Mouse (Mus musculus) kidney, postnatal 0 days (tissue): Measurements from ENCODE around the gene Nrxn2. TPM values are rescaled to one million over a fixed set of nuclear protein-coding genes. Genes with fewer than 3 reads are reported as not detected.

Experiments
- ATAC-seq: fragments of 200-750 bp; cut with Nextera tagmentation; replicated peaks from 2 replicates; pipeline ENCODE4 v1.8.0; 2017; ENCODE audit warnings: low read depth, moderate number of reproducible peaks, moderate TSS enrichment, moderate library complexity; ENCODE audit not compliant: low FRiP score
- DNase-seq: peaks from one replicate; pipeline ENCODE4 v3.0.0-alpha.2; 2016; ENCODE audit warnings: low spot score
- H3K27ac ChIP-seq: fragments of 300-500 bp; sonication (generic); 2 replicates; pipeline ENCODE4 v1.5.1; 2014; ENCODE audit warnings: mild to moderate bottlenecking
- H3K27me3 ChIP-seq: fragments of 300-500 bp; sonication (generic); 2 replicates; pipeline ENCODE4 v1.6.1; 2014; ENCODE audit warnings: low read length, mixed read lengths; ENCODE audit not compliant: insufficient read depth
- H3K36me3 ChIP-seq: fragments of 300-500 bp; sonication (generic); 2 replicates; pipeline ENCODE4 v1.6.1; 2014; ENCODE audit warnings: low read length, mixed read lengths; ENCODE audit not compliant: insufficient read depth
- H3K4me1 ChIP-seq: fragments of 300-500 bp; sonication (generic); replicated peaks from 2 replicates; pipeline ENCODE4 v1.6.1; 2014; ENCODE audit warnings: antibody characterized with exemption, low read length, mixed read lengths; ENCODE audit not compliant: insufficient read depth
- H3K4me2 ChIP-seq: fragments of 300-500 bp; sonication (generic); 2 replicates; pipeline ENCODE4 v1.6.1; 2014; ENCODE audit warnings: mild to moderate bottlenecking, low read length, moderate library complexity, mixed read lengths
- H3K4me3 ChIP-seq: fragments of 300-500 bp; sonication (generic); replicated peaks from 2 replicates; pipeline ENCODE4 v1.5.1; 2014; ENCODE audit warnings: low read depth, low read length
- H3K9ac ChIP-seq: fragments of 300-500 bp; sonication (generic); 2 replicates; pipeline ENCODE4 v1.6.1; 2014; ENCODE audit warnings: low read depth, low read length
- H3K9me3 ChIP-seq: fragments of 300-500 bp; sonication (generic); replicated peaks from 2 replicates; pipeline ENCODE4 v1.6.1; 2016; ENCODE audit warnings: low read length, inconsistent platforms, mixed read lengths
- CTCF ChIP-seq: IDR thresholded peaks from 2 replicates; pipeline ENCODE4 v1.5.1; 2016; ENCODE audit warnings: antibody characterized with exemption, low read depth, mild to moderate bottlenecking, moderate library complexity
- WGBS: fragments of 180-500 bp; shearing (Covaris S2); extraction: QIAGEN DNeasy Blood & Tissue Kit; methylation state at CpG from one replicate; pipeline ENCODE4 v1.1.7; 2014; 5-methylcytosine and 5-hydroxymethylcytosine counted together
- polyA plus RNA-seq: library from polyadenylated mRNA; unstranded; fragments of >200 nt; fragmentation: Nextera tagmentation; extraction: Ambion mirVana; gene quantifications from 2 replicates; pipeline ENCODE4 v1.2.1, GENCODE M21; 2015

Nrxn2 gene
- polyA plus RNA-seq, 1 experiment from 2014 or later: 5.9 TPM

DNA sequence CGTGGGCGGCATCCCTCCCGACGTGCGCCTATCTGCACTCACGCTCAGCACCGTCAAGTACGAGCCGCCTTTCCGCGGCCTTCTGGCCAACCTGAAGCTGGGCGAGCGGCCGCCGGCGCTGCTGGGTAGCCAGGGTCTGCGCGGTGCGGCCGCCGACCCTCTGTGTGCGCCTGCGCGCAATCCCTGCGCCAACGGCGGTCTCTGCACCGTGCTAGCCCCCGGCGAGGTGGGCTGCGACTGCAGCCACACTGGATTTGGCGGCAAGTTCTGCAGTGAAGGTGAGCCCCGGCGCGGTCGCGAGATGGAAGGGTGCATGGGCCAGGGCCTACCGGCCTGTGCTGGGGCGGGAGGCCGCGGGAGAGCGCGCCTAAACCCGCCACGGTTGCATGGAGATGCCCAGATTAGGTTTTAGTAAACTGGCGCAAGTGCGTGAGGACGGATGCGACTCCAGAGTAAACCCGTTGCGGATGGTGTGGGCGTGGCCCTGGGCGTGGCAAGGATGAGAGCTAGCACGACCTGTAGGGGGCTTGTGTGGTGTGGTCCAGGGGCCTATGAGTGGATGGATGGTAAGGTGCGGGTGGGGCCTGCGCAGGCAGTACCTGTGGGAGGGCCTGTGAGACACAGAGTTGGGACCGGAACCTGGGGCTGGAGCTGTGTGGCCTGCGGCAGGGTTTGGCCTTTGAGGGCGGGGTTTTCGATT is 10.1 kb downstream of the Nrxn2 start:
- H3K27ac ChIP-seq: no peak overlapping the region
- DNase-seq: no peak
- H3K4me1 ChIP-seq: peaks cover 12% of the 10 kb centered on the region
- peak; percentile 58; the same call in 1 of the 2 replicates for ATAC-seq
- peak overlapping the region; percentile 44 for H3K4me2 ChIP-seq
- H3K36me3 ChIP-seq: no peaks in the 10 kb centered on the region
- TF ChIP-seq CTCF: peak; percentile 20; the same call in 1 of the 2 replicates
- peaks cover 46% of the 10 kb centered on the region for H3K27me3 ChIP-seq
- H3K9me3 ChIP-seq: no peaks in the 10 kb centered on the region
- under 1% methylated on average over 60 of the region's 60 CpGs for WGBS
- no peak overlapping the region for H3K9ac ChIP-seq
- peak overlapping the region; percentile 29 for H3K4me3 ChIP-seq

- no peak overlapping the region for H3K9ac ChIP-seq
- no peak overlapping the region for H3K4me2 ChIP-seq
- DNase-seq: no peak
- no peaks in the 10 kb centered on the region for H3K27me3 ChIP-seq
- no peak overlapping the region for H3K4me3 ChIP-seq
- no peak for ATAC-seq
- no peak overlapping the region for H3K27ac ChIP-seq
- H3K36me3 ChIP-seq: no peaks in the 10 kb centered on the region
- peaks cover 14% of the 10 kb centered on the region for H3K4me1 ChIP-seq
- no peaks in the 10 kb centered on the region for H3K9me3 ChIP-seq
- TF ChIP-seq CTCF: no peak
- WGBS: 75% methylated on average over 10 of the region's 10 CpGs
Measured at GRCm38 (mm10) chr19:6443016-6443415, 24.5 kb downstream of the Nrxn2 start.

DNA sequence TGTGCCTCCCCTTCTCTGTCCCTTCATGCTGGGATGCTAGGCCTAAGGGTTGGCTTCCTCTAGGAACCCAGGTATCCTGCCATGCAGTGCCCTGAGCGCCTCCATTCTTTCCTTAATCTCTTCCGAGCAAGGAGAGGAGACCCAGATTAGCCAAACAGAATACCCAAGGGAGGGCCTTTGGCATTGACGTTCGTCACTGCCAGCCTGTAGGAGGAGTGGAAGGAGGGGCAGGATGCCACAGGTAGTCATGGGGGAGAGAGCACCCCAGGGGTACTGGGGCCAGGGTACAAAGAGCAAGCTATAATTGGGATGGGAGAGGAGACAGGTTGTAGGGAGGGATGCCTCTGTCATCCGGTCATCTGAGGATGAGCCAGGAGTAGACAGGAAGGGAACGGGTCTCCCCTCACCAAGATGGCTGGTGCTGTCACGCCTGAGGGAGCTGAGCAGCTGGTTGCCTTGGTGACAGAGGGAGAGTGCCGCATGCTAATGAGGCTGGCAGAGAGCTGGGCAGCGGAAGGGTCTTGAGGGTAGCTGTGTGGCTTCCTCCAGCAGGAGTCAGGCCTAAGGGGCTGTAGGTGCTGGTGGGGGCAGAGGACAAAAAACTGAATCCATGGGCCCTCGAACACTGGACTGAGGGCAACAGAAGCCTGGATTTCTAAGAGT is 27.4 kb downstream of the Nrxn2 start:
- DNase-seq: peak; percentile 75
- peaks cover 14% of the 10 kb centered on the region for H3K4me1 ChIP-seq
- H3K36me3 ChIP-seq: no peaks in the 10 kb centered on the region
- ATAC-seq: peak; percentile 74
- no peak overlapping the region for H3K4me2 ChIP-seq
- H3K4me3 ChIP-seq: no peak overlapping the region
- TF ChIP-seq CTCF: no peak
- no peaks in the 10 kb centered on the region for H3K27me3 ChIP-seq
- 43% methylated on average over 10 of the region's 10 CpGs for WGBS
- no peaks in the 10 kb centered on the region for H3K9me3 ChIP-seq
- no peak overlapping the region for H3K27ac ChIP-seq
- no peak overlapping the region for H3K9ac ChIP-seq

GRCm38 (mm10) chr19:6446736-6447437 is 28.4 kb downstream of the Nrxn2 start:
- WGBS: 54% methylated on average over 7 of the region's 7 CpGs
- ATAC-seq (no peak), DNase-seq (peak; percentile 40)
- no peaks in the 10 kb centered on the region for H3K9me3 ChIP-seq
- H3K36me3 ChIP-seq: no peaks in the 10 kb centered on the region
- no peak overlapping the region for H3K9ac ChIP-seq
- no peak for TF ChIP-seq CTCF
- H3K27ac ChIP-seq: no peak overlapping the region
- H3K4me2 ChIP-seq: no peak overlapping the region
- H3K4me1 ChIP-seq: peaks cover 14% of the 10 kb centered on the region
- no peaks in the 10 kb centered on the region for H3K27me3 ChIP-seq
- no peak overlapping the region for H3K4me3 ChIP-seq

DNA sequence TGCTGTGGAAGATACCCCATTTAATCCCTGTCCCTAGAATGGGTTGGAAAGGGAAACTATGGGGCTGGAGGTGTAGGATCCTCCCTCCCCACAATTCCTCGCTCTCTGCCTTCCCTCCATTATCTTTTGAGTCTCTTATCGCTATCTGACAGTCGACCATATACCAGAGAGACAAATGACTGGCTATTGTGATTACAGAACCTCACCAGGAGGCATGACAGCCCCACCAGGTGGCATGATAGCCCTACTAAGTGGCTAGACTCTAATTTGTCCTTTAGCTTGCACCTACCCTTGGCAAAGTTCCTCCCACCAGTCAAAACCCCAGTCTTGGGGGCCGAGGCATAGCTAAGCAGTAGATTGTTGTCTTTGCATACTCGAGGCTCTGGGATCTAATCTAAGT is 30.2 kb downstream of the Nrxn2 start:
- Histone ChIP-seq H3K27me3 (no peaks in the 10 kb centered on the region), H3K4me3 (no peak overlapping the region), H3K27ac (no peak overlapping the region), H3K36me3 (no peaks in the 10 kb centered on the region), H3K9me3 (no peaks in the 10 kb centered on the region), H3K4me2 (0 out of 2 replicates have a peak overlapping the region, but pooled peaks have one; percentile 30), H3K4me1 (peaks cover 14% of the 10 kb centered on the region), H3K9ac (no peak overlapping the region)
- 62% methylated on average over 5 of the region's 5 CpGs for WGBS
- DNase-seq: no peak
- ATAC-seq: no peak
- no peak for TF ChIP-seq CTCF

DNA sequence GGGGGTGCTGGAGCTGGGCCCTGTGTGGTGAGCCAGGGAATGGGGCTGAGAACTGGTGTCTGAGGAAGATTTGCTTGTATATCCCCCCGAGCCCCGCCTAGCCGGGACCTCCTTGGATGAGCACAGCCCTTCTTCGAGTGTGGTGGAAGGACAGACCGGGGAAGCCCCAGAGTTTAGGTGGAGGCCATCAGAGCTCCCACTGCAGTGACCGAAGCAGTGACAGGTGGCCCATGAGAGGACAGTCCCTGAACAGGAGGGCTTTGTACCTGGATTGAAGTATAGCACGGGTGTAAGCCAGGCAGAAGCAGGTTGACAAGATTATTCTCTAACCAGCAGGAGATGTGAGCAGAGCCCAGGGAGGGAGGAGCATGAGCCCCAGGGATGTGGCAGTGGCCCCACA is 31.3 kb downstream of the Nrxn2 start:
- Histone ChIP-seq H3K4me2 (no peak overlapping the region), H3K36me3 (no peaks in the 10 kb centered on the region), H3K4me1 (peaks cover 14% of the 10 kb centered on the region), H3K27ac (no peak overlapping the region), H3K9me3 (no peaks in the 10 kb centered on the region), H3K27me3 (no peaks in the 10 kb centered on the region), H3K9ac (no peak overlapping the region), H3K4me3 (no peak overlapping the region)
- DNase-seq: no peak
- no peak for ATAC-seq
- whole genome bisulfite sequencing: 75% methylated on average over 7 of the region's 7 CpGs
- TF ChIP-seq CTCF: no peak
